Mouse (Mus musculus) hindbrain, embryonic 13.5 days (tissue): ENCODE data around the gene E2f6. TPM values are rescaled to one million over a fixed set of nuclear protein-coding genes. Genes with fewer than 3 reads are reported as not detected.

ENCODE experiments used
- ATAC-seq: fragments of 200-750 bp; cut with Nextera tagmentation; 2 replicates; pipeline ENCODE4 v1.8.0; 2017; ENCODE audit warnings: moderate TSS enrichment; ENCODE audit not compliant: low FRiP score
- H3K27ac ChIP-seq: fragments of 300-500 bp; sonication (generic); 2 replicates; pipeline ENCODE4 v1.5.1; 2015; ENCODE audit warnings: inconsistent platforms, mild to moderate bottlenecking, moderate library complexity
- H3K27me3 ChIP-seq: fragments of 300-500 bp; sonication (generic); 2 replicates; pipeline ENCODE4 v1.6.1; 2015; ENCODE audit warnings: mild to moderate bottlenecking, inconsistent platforms
- H3K36me3 ChIP-seq: fragments of 300-500 bp; sonication (generic); 2 replicates; pipeline ENCODE4 v1.6.1; 2015; ENCODE audit warnings: mild to moderate bottlenecking, inconsistent platforms
- H3K4me1 ChIP-seq: fragments of 300-500 bp; sonication (generic); replicated peaks from 2 replicates; pipeline ENCODE4 v1.6.1; 2015; ENCODE audit warnings: inconsistent platforms
- H3K4me2 ChIP-seq: fragments of 300-500 bp; sonication (generic); 2 replicates; pipeline ENCODE4 v1.6.1; 2015; ENCODE audit warnings: inconsistent platforms, mild to moderate bottlenecking, moderate library complexity
- H3K4me3 ChIP-seq: fragments of 300-500 bp; sonication (generic); 2 replicates; pipeline ENCODE4 v1.5.1; 2015; ENCODE audit warnings: mild to moderate bottlenecking, inconsistent platforms
- H3K9ac ChIP-seq: fragments of 300-500 bp; sonication (generic); 2 replicates; pipeline ENCODE4 v1.6.1; 2015; ENCODE audit warnings: mild to moderate bottlenecking, inconsistent platforms
- H3K9me3 ChIP-seq: fragments of 300-500 bp; sonication (generic); 2 replicates; pipeline ENCODE4 v1.6.1; 2016; ENCODE audit warnings: inconsistent platforms
- WGBS: fragments of 180-500 bp; shearing (Covaris S2); methylation state at CpG from one replicate; pipeline ENCODE4 v1.1.7; 2015; 5-methylcytosine and 5-hydroxymethylcytosine counted together
- polyA plus RNA-seq: library from polyadenylated mRNA; unstranded; fragments of >200 nt; fragmentation: Nextera tagmentation; extraction: Ambion mirVana; gene quantifications from 2 replicates; pipeline ENCODE4 v1.2.1, GENCODE M21; 2015

E2f6 gene
- polyA plus RNA-seq, 1 experiment from 2014 or later = 37.5 TPM

GRCm38 (mm10) chr12:16870405-16871068 is 59.8 kb downstream of the E2f6 start:
- H3K9me3 ChIP-seq = no peaks in the 10 kb centered on the region
- H3K4me3 ChIP-seq = no peak overlapping the region
- no peak overlapping the region for H3K9ac ChIP-seq
- no peak overlapping the region for H3K4me2 ChIP-seq
- no peaks in the 10 kb centered on the region for H3K36me3 ChIP-seq
- 54% methylated on average over 8 of the region's 8 CpGs for WGBS
- peak overlapping the region; percentile 50; the same call in 1 of the 2 replicates for H3K27ac ChIP-seq
- peak; percentile 41; the same call in 1 of the 2 replicates for ATAC-seq
- no peaks in the 10 kb centered on the region for H3K27me3 ChIP-seq
- H3K4me1 ChIP-seq = peaks cover 10% of the 10 kb centered on the region; the same call in 1 of the 2 replicates

DNA sequence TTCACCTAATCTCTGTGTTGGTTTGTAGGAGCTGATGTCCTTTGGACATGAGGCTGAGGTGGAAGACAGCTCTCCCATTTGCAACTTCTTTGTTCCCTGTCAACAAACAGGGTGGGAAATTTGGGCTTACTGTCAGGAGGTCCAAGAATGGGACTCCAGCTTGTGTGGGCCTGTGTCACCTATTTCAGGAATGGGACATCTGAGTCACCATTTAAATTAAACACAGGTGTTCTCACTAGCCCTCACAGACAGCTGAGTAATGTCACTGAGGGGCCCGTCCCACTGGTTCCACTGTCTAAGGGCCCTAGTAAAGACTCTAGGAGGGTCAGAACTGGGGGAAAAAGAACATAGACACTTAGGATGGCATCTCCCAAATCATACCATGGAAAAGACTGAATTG is 61.2 kb downstream of the E2f6 start:
- Histone ChIP-seq H3K9me3 (no peaks in the 10 kb centered on the region), H3K27ac (no peak overlapping the region), H3K9ac (no peak overlapping the region), H3K4me2 (no peak overlapping the region), H3K4me3 (no peak overlapping the region), H3K4me1 (peaks cover 11% of the 10 kb centered on the region; the same call in 1 of the 2 replicates), H3K36me3 (no peaks in the 10 kb centered on the region), H3K27me3 (no peaks in the 10 kb centered on the region)
- 91% methylated on average over 1 of the region's 1 CpGs for WGBS
- ATAC-seq = no peak

DNA sequence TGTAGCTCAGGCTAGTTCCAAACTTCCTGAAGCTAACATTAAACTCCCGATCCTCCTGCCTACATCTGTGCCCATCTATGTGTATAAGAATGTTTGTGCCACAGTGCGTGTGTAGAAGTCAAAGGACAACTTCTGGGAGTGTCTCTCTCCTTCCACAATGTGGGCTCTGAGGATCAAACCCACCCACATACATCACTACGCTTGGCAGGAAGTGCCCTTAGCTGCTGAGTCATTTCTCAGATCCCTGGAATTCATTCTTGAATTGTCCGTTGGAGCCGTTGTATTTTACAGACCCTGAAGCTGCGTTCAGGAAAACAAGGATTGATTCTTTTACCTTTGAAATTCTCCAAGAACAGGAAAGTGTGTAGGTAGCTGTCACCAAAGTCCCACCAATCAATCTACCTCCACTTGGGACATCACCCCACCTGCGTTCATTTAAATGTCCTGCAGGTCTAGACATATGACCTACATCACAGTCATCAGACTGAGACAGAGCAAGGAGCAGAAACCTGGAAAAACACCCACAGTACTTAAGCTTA is 62.2 kb downstream of the E2f6 start:
- Histone ChIP-seq H3K4me3 (no peak overlapping the region), H3K9me3 (no peaks in the 10 kb centered on the region), H3K4me2 (no peak overlapping the region), H3K36me3 (no peaks in the 10 kb centered on the region), H3K27me3 (no peaks in the 10 kb centered on the region), H3K9ac (no peak overlapping the region), H3K4me1 (peaks cover 13% of the 10 kb centered on the region; the same call in 1 of the 2 replicates), H3K27ac (no peak overlapping the region)
- no peak for ATAC-seq
- 82% methylated on average over 7 of the region's 7 CpGs for WGBS

- Histone ChIP-seq H3K27ac (no peak overlapping the region), H3K4me3 (no peak overlapping the region), H3K9ac (no peak overlapping the region), H3K4me2 (no peak overlapping the region), H3K36me3 (no peaks in the 10 kb centered on the region), H3K27me3 (no peaks in the 10 kb centered on the region), H3K4me1 (peaks cover 13% of the 10 kb centered on the region; the same call in 1 of the 2 replicates), H3K9me3 (no peaks in the 10 kb centered on the region)
- 91% methylated on average over 7 of the region's 7 CpGs for whole genome bisulfite sequencing
- ATAC-seq = no peak
Observed at GRCm38 (mm10) chr12:16873549-16873948, 62.8 kb downstream of the E2f6 start.

DNA sequence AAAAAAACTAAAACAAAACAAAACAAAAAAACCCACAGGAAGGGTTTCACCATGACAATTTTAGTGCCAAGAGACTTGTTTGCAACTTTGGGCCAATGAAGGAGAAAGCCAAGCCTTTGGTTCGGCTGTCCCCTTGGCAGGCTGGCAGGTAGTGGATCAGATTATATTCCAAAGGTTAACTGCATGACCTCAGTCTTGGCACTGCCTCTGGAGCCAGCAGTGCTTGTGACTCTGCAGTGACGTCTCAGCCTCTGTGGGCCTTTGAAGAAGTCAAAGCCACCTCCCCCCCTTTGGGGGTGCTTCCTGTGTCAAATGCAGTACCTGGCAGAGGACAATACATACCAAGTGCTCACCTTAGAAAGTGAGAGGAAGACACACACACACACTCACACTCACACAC is 63.3 kb downstream of the E2f6 start:
- no peaks in the 10 kb centered on the region for H3K9me3 ChIP-seq
- ATAC-seq = no peak
- no peak overlapping the region for H3K4me3 ChIP-seq
- H3K27ac ChIP-seq = no peak overlapping the region
- no peaks in the 10 kb centered on the region for H3K27me3 ChIP-seq
- no peak overlapping the region for H3K4me2 ChIP-seq
- H3K4me1 ChIP-seq = peaks cover 13% of the 10 kb centered on the region; the same call in 1 of the 2 replicates
- WGBS = 48% methylated on average over 2 of the region's 2 CpGs
- H3K36me3 ChIP-seq = no peaks in the 10 kb centered on the region
- no peak overlapping the region for H3K9ac ChIP-seq

GRCm38 (mm10) chr12:16875269-16875668 is 64.5 kb downstream of the E2f6 start:
- Histone ChIP-seq H3K9ac (no peak overlapping the region), H3K27ac (no peak overlapping the region), H3K36me3 (no peaks in the 10 kb centered on the region), H3K9me3 (no peaks in the 10 kb centered on the region), H3K27me3 (no peaks in the 10 kb centered on the region), H3K4me1 (0 out of 2 replicates have a peak, but pooled peaks cover 8% of the 10 kb centered on the region), H3K4me3 (no peak overlapping the region), H3K4me2 (no peak overlapping the region)
- no peak for ATAC-seq
- 82% methylated on average over 4 of the region's 4 CpGs for WGBS

DNA sequence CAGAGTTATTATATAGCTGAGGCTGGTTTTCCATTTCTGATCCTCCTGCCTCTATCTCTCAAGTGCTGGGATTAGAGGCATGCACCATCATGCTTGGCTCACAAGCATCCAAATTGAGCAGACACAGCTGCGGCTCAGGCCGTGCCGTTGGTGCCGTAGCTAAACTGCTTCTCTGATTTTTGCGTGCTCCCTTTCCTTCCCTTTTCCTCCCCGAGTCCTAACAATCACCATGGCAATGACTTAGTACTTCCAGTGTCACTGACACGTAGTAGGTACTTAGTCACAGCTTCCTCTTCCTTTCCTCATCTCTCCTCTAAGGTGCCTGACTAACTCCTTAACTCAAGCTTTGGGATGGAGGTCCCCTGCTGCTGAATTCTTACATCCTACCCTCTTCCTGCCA is 64.9 kb downstream of the E2f6 start:
- no peak overlapping the region for H3K4me2 ChIP-seq
- H3K4me1 ChIP-seq = 0 out of 2 replicates have a peak, but pooled peaks cover 4% of the 10 kb centered on the region
- no peak overlapping the region for H3K4me3 ChIP-seq
- no peaks in the 10 kb centered on the region for H3K36me3 ChIP-seq
- 77% methylated on average over 7 of the region's 7 CpGs for WGBS
- H3K9ac ChIP-seq = no peak overlapping the region
- H3K9me3 ChIP-seq = no peaks in the 10 kb centered on the region
- H3K27me3 ChIP-seq = no peaks in the 10 kb centered on the region
- H3K27ac ChIP-seq = no peak overlapping the region
- ATAC-seq = no peak

GRCm38 (mm10) chr12:16876667-16877066 is 65.9 kb downstream of the E2f6 start:
- 52% methylated on average over 3 of the region's 3 CpGs for WGBS

GRCm38 (mm10) chr12:16877141-16877540 is 66.4 kb downstream of the E2f6 start:
- Histone ChIP-seq H3K4me3 (no peak overlapping the region), H3K36me3 (no peaks in the 10 kb centered on the region), H3K9ac (no peak overlapping the region), H3K4me1 (0 out of 2 replicates have a peak, but pooled peaks cover 3% of the 10 kb centered on the region), H3K4me2 (no peak overlapping the region), H3K27me3 (no peaks in the 10 kb centered on the region), H3K27ac (0 out of 2 replicates have a peak overlapping the region, but pooled peaks have one; percentile 24), H3K9me3 (no peaks in the 10 kb centered on the region)
- 66% methylated on average over 5 of the region's 5 CpGs for WGBS
- ATAC-seq = no peak

More at GRCm38 (mm10) chr12:16876667-16877066, 65.9 kb downstream of the E2f6 start:
- Histone ChIP-seq H3K27me3 (no peaks in the 10 kb centered on the region), H3K27ac (no peak overlapping the region), H3K4me2 (no peak overlapping the region), H3K4me3 (no peak overlapping the region), H3K9ac (no peak overlapping the region), H3K36me3 (no peaks in the 10 kb centered on the region), H3K9me3 (no peaks in the 10 kb centered on the region), H3K4me1 (0 out of 2 replicates have a peak, but pooled peaks cover 3% of the 10 kb centered on the region)
- no peak for ATAC-seq

DNA sequence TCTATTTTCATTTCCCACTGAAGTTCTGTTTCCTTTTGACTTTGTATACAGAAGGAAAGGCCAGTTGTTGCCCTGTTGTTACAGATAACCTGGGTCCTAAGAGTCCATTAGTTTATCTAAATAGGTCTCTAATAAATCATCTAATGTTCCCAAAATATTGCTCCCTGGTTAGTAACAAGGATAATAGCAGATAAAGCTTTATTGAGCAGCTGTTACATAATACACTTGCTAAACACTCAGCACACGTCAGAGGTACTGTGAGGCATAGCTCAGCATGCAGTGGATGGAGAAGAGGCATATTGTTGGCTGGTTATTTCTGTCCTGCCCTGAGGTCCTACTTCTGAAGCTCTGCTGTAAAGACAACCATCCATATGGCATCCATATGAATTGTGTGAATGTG is 66.9 kb downstream of the E2f6 start:
- Histone ChIP-seq H3K4me3 (no peak overlapping the region), H3K4me1 (0 out of 2 replicates have a peak, but pooled peaks cover 3% of the 10 kb centered on the region), H3K27ac (no peak overlapping the region), H3K27me3 (no peaks in the 10 kb centered on the region), H3K9ac (no peak overlapping the region), H3K36me3 (no peaks in the 10 kb centered on the region), H3K9me3 (no peaks in the 10 kb centered on the region), H3K4me2 (no peak overlapping the region)
- ATAC-seq = no peak
- WGBS = 53% methylated on average over 1 of the region's 1 CpGs

- Histone ChIP-seq H3K4me1 (0 out of 2 replicates have a peak, but pooled peaks cover 3% of the 10 kb centered on the region), H3K4me2 (no peak overlapping the region), H3K27me3 (no peaks in the 10 kb centered on the region), H3K27ac (no peak overlapping the region), H3K9me3 (no peaks in the 10 kb centered on the region), H3K36me3 (no peaks in the 10 kb centered on the region), H3K9ac (no peak overlapping the region), H3K4me3 (no peak overlapping the region)
- ATAC-seq = no peak
- WGBS = 94% methylated on average over 1 of the region's 1 CpGs
Observed at GRCm38 (mm10) chr12:16879369-16879768, 68.6 kb downstream of the E2f6 start.

DNA sequence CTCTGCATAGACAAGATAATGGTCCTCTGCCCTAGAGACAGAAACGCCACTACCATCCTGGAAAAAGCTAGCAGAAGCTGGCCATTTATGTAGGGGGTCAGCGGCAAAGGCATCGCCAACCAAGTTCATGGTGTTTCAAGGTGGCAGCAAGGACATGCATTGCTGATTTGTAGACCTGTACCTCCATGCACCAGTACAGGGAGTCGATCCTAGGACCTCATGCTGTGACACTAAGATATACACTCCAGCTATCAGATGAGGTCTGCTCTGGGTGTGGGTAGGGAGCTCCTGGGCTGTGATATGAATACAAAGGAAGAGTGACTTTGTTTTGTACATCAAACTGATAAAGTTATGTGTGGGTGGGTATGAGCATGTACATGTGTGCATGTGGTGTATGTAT is 69.3 kb downstream of the E2f6 start:
- Histone ChIP-seq H3K4me1 (0 out of 2 replicates have a peak, but pooled peaks cover 3% of the 10 kb centered on the region), H3K27me3 (no peaks in the 10 kb centered on the region), H3K4me2 (no peak overlapping the region), H3K9me3 (no peaks in the 10 kb centered on the region), H3K9ac (no peak overlapping the region), H3K27ac (no peak overlapping the region), H3K36me3 (no peaks in the 10 kb centered on the region), H3K4me3 (no peak overlapping the region)
- 94% methylated on average over 4 of the region's 4 CpGs for WGBS
- no peak for ATAC-seq

DNA sequence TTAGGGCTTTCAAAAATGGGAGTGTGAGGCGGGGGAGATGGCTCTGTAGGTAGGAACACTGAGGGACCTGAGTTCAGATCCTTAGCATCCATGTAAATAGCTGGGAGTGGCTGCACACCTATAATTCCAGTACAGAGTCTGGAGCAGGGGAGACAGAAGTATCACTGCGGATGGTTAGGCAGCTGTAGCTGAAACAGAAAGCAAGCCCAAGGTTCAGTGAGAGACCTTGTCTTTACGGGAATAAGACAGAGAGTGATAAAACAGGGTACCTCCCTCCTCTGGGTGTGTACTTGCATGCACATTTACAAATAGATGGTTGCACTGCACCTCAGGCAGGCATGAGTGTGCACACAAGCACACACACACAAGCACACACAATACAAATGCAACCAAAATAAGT is 71.7 kb downstream of the E2f6 start:
- Histone ChIP-seq H3K27ac (no peak overlapping the region), H3K27me3 (no peaks in the 10 kb centered on the region), H3K9me3 (no peaks in the 10 kb centered on the region), H3K4me3 (no peak overlapping the region), H3K36me3 (no peaks in the 10 kb centered on the region), H3K4me1 (no peaks in the 10 kb centered on the region), H3K4me2 (no peak overlapping the region), H3K9ac (no peak overlapping the region)
- no peak for ATAC-seq
- WGBS = 90% methylated on average over 3 of the region's 3 CpGs
